Mouse (Mus musculus) thymus, postnatal 10 days (tissue): ENCODE data around the gene Sept8.

ENCODE experiments used
- DNase-seq, 2 experiments: peaks; one replicate each; pipeline ENCODE4 v3.0.0; 2021; ENCODE audit warnings: low spot score in 2 of 2

Gene Sept8

DNA sequence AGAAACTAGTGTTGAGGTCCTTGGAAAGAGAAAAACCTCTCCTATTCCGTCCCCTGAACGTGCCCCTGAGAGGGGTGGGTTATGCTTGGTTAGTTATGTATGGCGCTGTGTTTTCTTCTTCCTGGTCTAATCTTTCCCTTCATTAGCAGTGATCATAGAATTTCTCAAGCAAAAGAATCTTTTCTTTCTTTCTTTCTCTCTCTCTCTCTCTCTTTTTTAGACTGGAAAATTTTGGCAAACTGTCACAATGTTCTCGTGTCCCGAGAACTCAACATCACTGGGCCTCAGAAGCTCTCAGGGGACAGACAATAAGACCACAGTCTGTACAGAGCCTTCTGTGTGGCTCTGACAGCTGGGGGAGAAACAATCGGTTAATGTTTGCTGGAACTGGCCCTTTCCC is 23.6 kb upstream of the Sept8 start:
- no peak for DNase-seq

DNA sequence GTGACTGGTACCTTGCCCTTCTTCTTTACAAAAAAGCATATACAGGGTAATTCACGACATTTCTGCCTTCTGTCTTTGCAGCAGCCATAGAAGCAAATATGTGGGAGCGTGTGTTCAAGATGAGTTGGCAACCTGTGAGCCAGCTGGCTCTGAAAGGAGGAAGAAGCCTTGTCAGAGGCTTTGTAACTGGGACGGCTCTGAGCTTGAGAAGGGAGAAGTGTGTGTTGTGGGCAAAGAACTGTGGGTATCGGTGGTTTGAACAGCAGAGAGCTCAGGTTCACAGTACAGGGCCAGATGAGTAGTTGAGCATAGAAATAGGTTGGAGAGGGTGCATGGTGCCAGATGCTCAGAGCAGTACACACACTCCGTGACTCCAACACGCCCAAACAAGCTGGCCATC is 22.1 kb upstream of the Sept8 start:
- DNase-seq, result peak in 1 of 2 experiments; percentile 38

DNA sequence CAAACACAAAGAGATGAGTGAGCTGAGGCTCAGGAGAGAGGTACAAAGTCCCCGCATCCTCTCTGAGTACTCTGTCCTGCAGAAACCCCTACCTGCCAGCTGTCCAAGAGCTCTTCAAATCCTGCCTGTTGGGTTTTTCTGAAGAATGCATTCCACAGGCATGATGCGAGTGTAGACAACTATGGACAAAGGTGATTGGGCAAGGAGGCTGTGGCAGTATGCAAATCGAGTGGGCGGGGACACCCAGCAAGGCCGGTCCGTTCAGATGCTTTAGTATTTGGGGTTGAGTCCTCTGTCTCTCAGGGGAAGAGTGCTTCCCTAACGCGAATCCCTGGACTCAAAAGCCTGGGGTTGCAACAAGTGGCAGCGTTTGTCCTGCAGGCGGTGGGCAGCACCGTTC is 18.5 kb upstream of the Sept8 start:
- DNase-seq, result no peak

DNA sequence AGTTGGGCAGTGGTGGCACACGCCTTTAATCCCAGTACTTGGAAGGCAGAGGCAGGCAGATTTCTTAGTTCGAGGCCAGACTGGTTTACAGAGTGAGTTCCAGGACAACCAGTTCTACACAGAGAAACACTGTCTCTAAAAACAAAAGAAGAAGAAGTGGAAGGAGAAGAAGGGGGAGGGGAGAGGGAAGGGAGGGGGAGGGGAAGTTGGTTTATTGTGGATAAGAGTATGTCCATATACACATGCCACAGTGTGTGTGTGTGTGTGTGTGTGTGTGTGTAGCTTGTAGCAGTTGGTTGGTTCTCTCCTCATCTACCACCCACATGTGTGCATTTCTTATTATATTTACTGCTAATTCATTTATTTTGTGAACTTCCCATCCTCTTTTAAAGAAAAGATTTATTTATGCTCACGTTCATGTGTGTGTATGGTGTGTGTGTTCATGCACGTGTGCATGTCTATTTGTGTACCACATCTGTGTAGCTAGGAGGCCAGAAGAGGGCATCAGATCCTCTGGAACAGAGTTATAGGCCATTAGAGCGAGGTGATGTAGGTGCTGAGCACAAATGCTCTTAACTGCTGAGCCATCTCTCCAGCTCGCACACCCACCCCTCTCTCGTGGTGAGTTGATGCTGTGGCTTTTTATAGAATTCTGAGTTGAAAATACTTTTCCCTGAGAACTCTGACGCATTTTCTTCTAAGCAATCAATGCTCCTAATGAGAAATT is 16.9 kb upstream of the Sept8 start:
- no peak for DNase-seq

GRCm38 (mm10) chr11:53503738-53504137 is 15.3 kb upstream of the Sept8 start:
- no peak for DNase-seq

GRCm38 (mm10) chr11:53504376-53504775 is 14.7 kb upstream of the Sept8 start:
- no peak for DNase-seq

- no peak for DNase-seq
Measured at GRCm38 (mm10) chr11:53505026-53505663, 13.9 kb upstream of the Sept8 start.

GRCm38 (mm10) chr11:53507098-53507805 is 11.8 kb upstream of the Sept8 start:
- DNase-seq, result no peak

GRCm38 (mm10) chr11:53508152-53508551 is 10.9 kb upstream of the Sept8 start:
- no peak for DNase-seq

GRCm38 (mm10) chr11:53508591-53508990 is 10.5 kb upstream of the Sept8 start:
- no peak for DNase-seq

DNA sequence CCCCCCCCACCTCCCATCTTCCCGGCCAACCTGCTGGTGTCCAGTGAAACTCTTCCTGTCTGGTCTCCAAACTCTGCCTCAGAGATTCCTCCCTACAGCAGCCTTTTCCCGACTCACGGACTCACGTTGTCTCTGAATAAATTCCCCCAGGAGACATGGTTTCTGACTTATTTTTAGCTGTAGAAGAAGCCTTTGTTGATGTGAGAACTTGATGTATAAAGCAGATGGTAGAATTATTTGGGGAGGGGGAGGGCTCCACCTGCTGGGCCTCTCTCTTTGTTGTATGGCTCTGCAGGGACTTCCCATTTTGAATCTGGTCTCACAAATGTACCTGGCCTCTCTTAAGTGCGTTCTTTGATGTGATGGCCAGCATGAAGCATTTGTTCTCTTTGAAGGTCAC is 8.7 kb upstream of the Sept8 start:
- no peak for DNase-seq

- DNase-seq, result peak; percentile 24 to 29
Measured at GRCm38 (mm10) chr11:53516775-53517627, 2.1 kb upstream of the Sept8 start.

DNA sequence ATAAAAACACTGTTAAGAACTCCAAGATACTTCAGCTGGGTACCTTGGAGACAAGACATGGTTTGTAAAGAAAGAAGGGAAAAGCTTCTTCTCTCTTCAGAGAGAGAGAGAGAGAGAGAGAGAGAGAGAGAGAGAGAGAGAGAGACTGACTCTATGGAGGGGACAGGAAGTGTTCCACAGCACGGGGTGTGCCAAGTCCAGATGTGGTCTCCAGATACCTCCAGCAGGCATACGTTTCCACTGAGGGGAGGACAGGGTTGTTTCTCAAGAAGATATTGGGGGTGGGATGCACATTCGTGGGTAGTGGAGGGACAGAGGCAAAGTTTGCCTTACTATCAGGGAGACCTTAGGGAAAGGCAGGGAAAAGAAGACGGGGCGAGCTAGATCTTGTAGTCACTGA is 298 bp upstream of the Sept8 start:
- no peak for DNase-seq

- no peak for DNase-seq
Measured at GRCm38 (mm10) chr11:53520122-53520978, 1.3 kb downstream of the Sept8 start.

- no peak for DNase-seq
Measured at GRCm38 (mm10) chr11:53521120-53521820, 2.2 kb downstream of the Sept8 start.

DNA sequence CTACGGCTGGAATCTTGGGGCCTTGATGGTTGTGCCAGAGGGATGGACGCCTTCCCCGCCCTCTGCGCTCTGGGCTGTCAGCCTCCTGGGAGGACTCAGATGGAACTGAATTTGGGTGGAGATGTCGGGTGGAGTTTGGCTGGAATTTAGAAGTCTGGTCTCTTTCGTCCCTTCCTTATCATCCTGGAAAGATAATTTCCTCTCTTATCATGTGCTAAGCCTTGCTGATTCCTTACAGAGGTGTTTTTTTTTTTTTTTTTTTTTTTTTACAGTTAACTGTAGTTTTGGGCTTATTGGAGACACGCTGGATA is 2.7 kb downstream of the Sept8 start:
- DNase-seq, result no peak

DNA sequence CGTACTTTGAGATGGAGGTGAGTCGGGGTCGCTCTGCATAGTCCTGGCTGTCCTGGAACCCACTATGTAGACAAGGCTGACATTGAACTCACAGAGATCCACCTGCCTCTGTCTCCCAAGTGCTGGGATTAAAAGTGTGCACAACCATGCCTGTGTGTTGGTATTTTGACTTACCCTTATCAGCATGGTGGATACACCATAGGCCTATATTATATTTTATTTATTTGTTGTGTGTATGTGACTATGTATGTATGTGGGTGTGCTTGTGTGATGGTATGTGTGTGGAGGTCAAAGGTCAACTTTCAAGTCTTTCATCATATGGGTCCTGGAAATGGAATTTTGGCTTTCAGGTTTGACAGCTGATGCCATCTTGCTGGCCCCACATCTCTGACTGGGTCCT is 3.3 kb downstream of the Sept8 start:
- DNase-seq, result no peak

DNA sequence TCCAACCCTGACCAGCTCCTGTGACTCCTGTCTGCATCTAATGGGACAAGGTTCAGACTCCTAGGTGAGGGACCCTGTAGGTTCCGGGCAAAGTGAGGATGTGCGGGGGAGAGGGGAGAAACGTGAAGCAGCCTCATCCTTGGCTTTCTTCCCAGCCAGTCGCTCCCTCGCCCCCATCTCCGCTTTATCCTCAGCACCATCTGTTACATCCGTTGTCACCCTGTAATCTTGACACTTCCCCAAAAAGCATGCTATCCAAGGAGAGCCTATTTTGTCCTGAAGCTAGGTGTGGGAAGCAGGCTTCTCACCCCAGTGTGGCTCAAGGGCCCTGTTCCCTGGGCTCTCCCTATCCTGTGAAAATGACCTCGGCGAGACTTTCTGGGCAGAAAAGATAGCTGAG is 3.9 kb downstream of the Sept8 start:
- no peak for DNase-seq

DNA sequence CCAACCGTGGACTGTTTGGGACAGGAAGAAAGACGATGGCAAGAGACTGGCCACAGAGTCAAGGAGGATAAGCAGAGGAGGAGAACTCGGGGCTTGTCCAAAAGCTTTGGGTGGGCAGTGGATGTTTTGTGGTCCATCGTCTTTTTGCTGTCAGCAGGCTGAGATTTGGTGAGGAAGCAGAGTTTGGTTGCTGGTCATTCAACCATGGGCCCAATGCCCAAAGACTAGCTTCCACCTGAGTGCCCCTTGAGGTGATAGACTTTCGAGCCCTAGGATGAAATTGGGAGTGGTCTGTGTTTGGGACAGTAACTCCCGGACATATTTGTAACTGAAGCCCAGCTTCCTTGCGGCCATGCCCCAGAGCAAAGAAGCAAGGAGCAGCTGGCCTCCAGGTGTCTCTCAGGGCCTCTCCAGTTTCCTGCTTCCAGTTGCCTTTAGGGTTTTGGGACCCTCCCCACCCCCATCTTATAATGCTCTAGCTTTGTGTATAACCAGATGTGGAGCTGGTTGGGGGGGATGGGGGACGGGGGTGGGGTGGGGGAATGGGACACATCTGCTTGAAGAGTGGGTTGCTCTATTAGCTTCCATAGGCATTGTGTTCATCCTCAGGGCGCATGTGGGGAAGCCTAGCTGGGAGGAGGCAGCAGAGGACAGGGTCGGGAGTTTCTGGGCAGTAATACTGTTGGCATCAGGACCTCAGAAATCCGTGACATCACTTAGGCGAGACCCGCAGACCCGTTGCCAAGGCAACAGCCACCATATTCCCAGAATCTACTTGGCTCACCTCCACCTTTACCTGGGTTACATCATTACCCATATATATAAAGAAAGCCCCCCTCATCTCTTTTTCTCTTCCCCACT is 4.7 kb downstream of the Sept8 start:
- no peak for DNase-seq

DNA sequence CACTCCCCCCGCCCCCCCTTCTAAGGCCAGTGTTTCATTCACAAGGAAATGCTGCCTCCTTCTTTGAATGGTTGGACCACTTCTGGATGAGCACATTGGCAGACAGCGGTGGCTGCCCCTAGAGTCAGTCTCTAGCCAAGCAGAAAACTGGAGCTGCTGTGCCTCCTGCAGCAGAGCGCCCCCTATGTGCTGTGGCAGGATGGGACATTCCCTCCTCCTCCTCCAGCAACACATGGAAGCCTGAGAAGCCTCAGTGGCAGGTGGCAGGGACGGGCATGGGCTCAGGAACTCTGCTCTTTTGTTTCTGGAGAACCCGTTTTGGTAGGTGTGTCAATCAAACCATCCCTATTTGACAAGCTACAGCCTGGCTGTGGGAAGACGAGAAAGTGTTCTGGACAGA is 5.8 kb downstream of the Sept8 start:
- peak in 1 of 2 experiments; percentile 35 for DNase-seq
